7 mouse cellular contexts compared by ENCODE assay signal in genomic region chr14:51985301-51986152, GRCm38 (mm10). TPM values are rescaled to one million over a fixed set of nuclear protein-coding genes. Genes with fewer than 3 reads are reported as not detected.
DNase-seq lines count a peak whose midpoint lies in the region; ATAC-seq and TF ChIP-seq lines count a peak whose summit lies in the region.

No protein-coding gene starts in this region.

- TF ChIP-seq POLR2A in small intestine, adult 2 months (IDR thresholded peaks at IDR 0.05; ENCODE audit: low read depth, low read length), result 0 out of 2 replicates have a peak, but pooled peaks have one; percentile 9

- peak overlapping the region; percentile 62 for H3K4me3 ChIP-seq in forebrain, embryonic 16.5 days (replicated peaks; ENCODE audit: low read length)
- peak overlapping the region; percentile 82 for H3K4me3 ChIP-seq in small intestine, adult 2 months (ENCODE audit: low read depth, low read length)

- DNase-seq in ZHBTc4 (ENCODE audit: low read depth, low spot score), result peak; percentile 45
- peak; percentile 57 for DNase-seq in cerebellum, adult 8-10 months
- peak; percentile 89 for DNase-seq in heart, postnatal 4 days
- peak; percentile 74 to 76 for DNase-seq in left cerebral cortex, postnatal 14 days (ENCODE audit: low spot score in 2 of 2)

- H3K27ac ChIP-seq in forebrain, embryonic 16.5 days (ENCODE audit: low read length), result peak overlapping the region; percentile 88
- H3K27ac ChIP-seq in small intestine, adult 2 months (ENCODE audit: insufficient read depth, low read depth, low read length), result peak overlapping the region; percentile 68

- no peaks in the 10 kb centered on the region for H3K9me3 ChIP-seq in forebrain, embryonic 16.5 days (ENCODE audit: control insufficient read depth, low read length)

- H3K36me3 ChIP-seq in forebrain, embryonic 16.5 days (ENCODE audit: control insufficient read depth, insufficient read depth), result no peaks in the 10 kb centered on the region
- no peaks in the 10 kb centered on the region for H3K36me3 ChIP-seq in small intestine, adult 2 months (ENCODE audit: control insufficient read depth, insufficient read depth, low read length)

- H3K9ac ChIP-seq in forebrain, embryonic 16.5 days (replicated peaks; ENCODE audit: low read depth, low read length), result peak overlapping the region; percentile 89

- TF ChIP-seq CTCF in small intestine, adult 2 months (IDR thresholded peaks at IDR 0.05; ENCODE audit: extremely low read depth, insufficient read length, insufficient replicate concordance, low read depth, low read length), result no peak

- H3K27me3 ChIP-seq in forebrain, embryonic 16.5 days (replicated peaks; ENCODE audit: control insufficient read depth, insufficient read depth, low read length), result no peaks in the 10 kb centered on the region
- 0 out of 2 replicates have a peak, but pooled peaks cover 8% of the 10 kb centered on the region for H3K27me3 ChIP-seq in small intestine, adult 2 months (ENCODE audit: control insufficient read depth, insufficient read depth, low read length)

- peak; percentile 60 for ATAC-seq in forebrain, embryonic 16.5 days
- ATAC-seq in megakaryocyte progenitor cell, adult 5-6 weeks (replicated peaks; ENCODE audit: poor library complexity), result peak; percentile 23

- peak overlapping the region; percentile 83 for H3K4me2 ChIP-seq in forebrain, embryonic 16.5 days (ENCODE audit: low read length)

- peaks cover 27% of the 10 kb centered on the region for H3K4me1 ChIP-seq in forebrain, embryonic 16.5 days (replicated peaks; ENCODE audit: control insufficient read depth, insufficient read depth, low read length)
- peaks cover 5% of the 10 kb centered on the region for H3K4me1 ChIP-seq in small intestine, adult 2 months (ENCODE audit: control insufficient read depth, insufficient read depth, insufficient read length, low read length)

- intact Hi-C loops in left cerebral cortex, postnatal 14 days (cut with DNase I), result loop anchor here (5.0 kb wide), 1 partner anchor 53 kb away; no protein-coding TSS in a partner anchor

- under 1% methylated on average over 27 of the region's 27 CpGs for WGBS in forebrain, embryonic 16.5 days
- 33% methylated on average over 27 of the region's 27 CpGs for WGBS in small intestine, adult 2 months

RNA-seq across cellular contexts. Expression of gene Arhgef40, which starts 1.0 kb away (rescaled TPM):
- 58.5 and 70.4 TPM in 2 replicates for polyA plus RNA-seq in forebrain, embryonic 16.5 days (2015; fragmentation: Nextera tagmentation; extraction: Ambion mirVana)
- total RNA-seq in heart, postnatal 4 days (2021), result 10 to 100 TPM; 64.6 to 65.6 TPM
- 10 to 100 TPM; 31.9 to 35.2 TPM for total RNA-seq in left cerebral cortex, postnatal 14 days (2021)
- total RNA-seq in megakaryocyte progenitor cell, adult 5-6 weeks (2015), result 3.0 and 9.1 TPM in 2 replicates
- total RNA-seq in megakaryocyte progenitor cell, adult 5-6 weeks (2017), result 5.0 and 15.2 TPM in 2 replicates
- 12.7 and 19.1 TPM in 2 replicates for polyA plus RNA-seq in small intestine, adult 2 months (2012; rRNA removed)

RNA-seq across cellular contexts. Expression of gene Tmem253, which starts 29.9 kb away (rescaled TPM):
- polyA plus RNA-seq in forebrain, embryonic 16.5 days (2015; fragmentation: Nextera tagmentation; extraction: Ambion mirVana), result 0.67 and 0.81 TPM in 2 replicates
- total RNA-seq in heart, postnatal 4 days (2021), result 1 to 10 TPM; 1.4 to 1.8 TPM
- total RNA-seq in left cerebral cortex, postnatal 14 days (2021), result under 1 TPM; 0.36 to 0.77 TPM
- total RNA-seq in megakaryocyte progenitor cell, adult 5-6 weeks (2015), result 0.30 TPM in 1 of 2 replicates, not detected in the other
- not detected in 2 replicates for total RNA-seq in megakaryocyte progenitor cell, adult 5-6 weeks (2017)
- 53.4 and 91.5 TPM in 2 replicates for polyA plus RNA-seq in small intestine, adult 2 months (2012; rRNA removed)

RNA-seq across cellular contexts. Expression of gene Zfp219, which starts 35.0 kb away (rescaled TPM):
- 28.6 and 32.2 TPM in 2 replicates for polyA plus RNA-seq in forebrain, embryonic 16.5 days (2015; fragmentation: Nextera tagmentation; extraction: Ambion mirVana)
- total RNA-seq in heart, postnatal 4 days (2021), result 10 to 100 TPM; 37.5 to 42.0 TPM
- total RNA-seq in left cerebral cortex, postnatal 14 days (2021), result 10 to 100 TPM; 29.5 to 33.6 TPM
- total RNA-seq in megakaryocyte progenitor cell, adult 5-6 weeks (2015), result 6.5 and 8.5 TPM in 2 replicates
- 8.2 and 15.1 TPM in 2 replicates for total RNA-seq in megakaryocyte progenitor cell, adult 5-6 weeks (2017)
- 37.9 and 72.7 TPM in 2 replicates for polyA plus RNA-seq in small intestine, adult 2 months (2012; rRNA removed)

RNA-seq across cellular contexts. Expression of gene Olfr221, which starts 56.7 kb away (rescaled TPM):
- polyA plus RNA-seq in forebrain, embryonic 16.5 days (2015; fragmentation: Nextera tagmentation; extraction: Ambion mirVana), result not detected in 2 replicates
- total RNA-seq in heart, postnatal 4 days (2021), result not detected
- total RNA-seq in left cerebral cortex, postnatal 14 days (2021), result not detected
- not detected in 2 replicates for total RNA-seq in megakaryocyte progenitor cell, adult 5-6 weeks (2015)
- not detected in 2 replicates for total RNA-seq in megakaryocyte progenitor cell, adult 5-6 weeks (2017)
- not detected in 2 replicates for polyA plus RNA-seq in small intestine, adult 2 months (2012; rRNA removed)

Comparison
In these comparisons a context has a peak if more than half of its experiments do, and no peak if none do; other contexts are left out.
1. Peak in every context shown above with its lines: DNase-seq, ATAC-seq, H3K4me3 ChIP-seq and H3K27ac ChIP-seq.